Mouse (Mus musculus): Measurements from ENCODE around the gene Ankrd10.
A peak's percentile ranks its signal among the peaks of the same experiment; 100 is the strongest.
"Not testable (repeated sequence)": the region's sequence is repeated elsewhere in the genome, so short reads cannot be mapped to it uniquely, and the experiment has no call there.

Ankrd10 gene

DNA sequence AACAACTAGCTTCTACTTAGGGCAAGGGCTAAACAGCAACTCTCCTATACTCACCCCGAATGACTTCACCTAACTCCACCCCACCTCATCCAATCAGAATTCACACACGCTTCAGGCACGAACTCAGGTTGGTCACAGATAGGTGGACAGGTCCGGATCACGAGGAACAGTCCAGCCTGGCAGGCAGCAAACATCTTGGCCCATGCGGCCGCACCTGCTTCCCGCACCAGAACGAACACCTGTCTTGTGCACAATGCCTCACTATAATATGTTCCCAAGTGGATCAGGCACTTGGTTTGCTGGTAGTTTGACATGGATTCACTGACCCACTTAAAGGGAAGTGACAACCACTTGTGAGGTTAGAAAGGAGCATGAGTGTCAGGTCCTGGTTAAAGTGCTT lies 26.7 kb downstream of the Ankrd10 start:
- DNase-seq (ENCODE audit: low read depth) = no peak

DNA sequence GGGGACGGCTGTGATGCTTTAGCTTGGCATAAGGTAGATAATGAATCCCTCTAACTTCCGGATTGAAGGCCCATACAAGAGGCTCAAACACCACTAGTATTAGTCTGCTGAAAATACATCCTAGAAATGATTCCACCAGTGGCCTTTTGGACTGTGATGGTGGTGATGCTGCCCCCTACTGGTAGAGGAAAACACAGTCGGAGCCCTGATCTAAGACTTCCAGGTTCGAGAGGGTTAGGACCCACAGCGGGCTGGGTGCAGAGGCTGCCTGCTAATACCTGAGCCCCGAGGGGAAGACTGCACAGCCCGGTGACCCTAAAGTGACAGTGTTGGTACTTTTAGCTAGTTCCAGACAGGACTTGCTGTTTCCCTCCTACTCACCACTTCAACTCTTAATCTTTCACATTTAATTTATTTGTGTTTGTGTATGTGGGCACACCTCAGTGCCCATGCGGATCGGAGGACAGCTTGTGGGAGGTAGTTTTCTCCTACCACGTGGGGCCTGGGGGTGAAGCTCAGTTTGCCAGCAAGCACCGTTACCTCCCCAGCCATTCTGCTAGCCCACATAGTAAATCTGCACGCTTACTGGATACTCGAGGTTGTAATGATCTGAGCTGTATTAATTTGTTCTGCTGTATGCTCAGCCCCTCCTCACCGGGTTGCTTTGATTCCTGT lies 33.4 kb downstream of the Ankrd10 start:
- peak; percentile 86 for DNase-seq (ENCODE audit: low read depth)

DNA sequence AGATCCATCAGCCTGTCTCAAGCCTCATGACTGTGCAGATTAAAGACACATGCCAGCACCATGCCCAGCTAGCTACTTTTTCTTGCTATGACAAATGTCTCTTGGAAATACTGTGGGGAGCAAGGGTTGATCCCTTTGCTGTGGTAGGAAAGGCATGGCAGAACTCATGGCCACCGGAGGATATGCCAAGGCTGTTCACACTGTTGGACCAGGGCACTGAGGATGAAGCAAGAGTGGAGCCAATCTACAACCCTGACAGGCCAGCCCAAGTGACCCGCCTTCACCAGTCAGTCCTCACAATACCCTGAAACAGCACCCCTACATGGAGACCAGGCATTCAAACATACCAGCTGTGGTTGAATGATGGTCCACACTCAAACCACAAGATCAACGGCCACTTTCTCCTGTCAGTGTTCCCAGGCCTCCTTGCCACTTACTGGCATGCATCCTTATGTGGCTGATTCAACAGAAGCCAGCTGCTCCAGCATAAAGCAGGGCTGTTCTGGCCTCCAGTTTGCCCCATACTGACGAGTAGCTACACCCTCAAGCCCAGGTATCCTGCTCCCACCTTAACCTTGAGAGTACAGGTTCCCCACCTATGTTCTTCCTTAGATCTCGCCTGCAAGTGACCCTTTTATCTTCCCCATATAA lies 35.1 kb downstream of the Ankrd10 start:
- DNase-seq (ENCODE audit: low read depth) = no peak

DNA sequence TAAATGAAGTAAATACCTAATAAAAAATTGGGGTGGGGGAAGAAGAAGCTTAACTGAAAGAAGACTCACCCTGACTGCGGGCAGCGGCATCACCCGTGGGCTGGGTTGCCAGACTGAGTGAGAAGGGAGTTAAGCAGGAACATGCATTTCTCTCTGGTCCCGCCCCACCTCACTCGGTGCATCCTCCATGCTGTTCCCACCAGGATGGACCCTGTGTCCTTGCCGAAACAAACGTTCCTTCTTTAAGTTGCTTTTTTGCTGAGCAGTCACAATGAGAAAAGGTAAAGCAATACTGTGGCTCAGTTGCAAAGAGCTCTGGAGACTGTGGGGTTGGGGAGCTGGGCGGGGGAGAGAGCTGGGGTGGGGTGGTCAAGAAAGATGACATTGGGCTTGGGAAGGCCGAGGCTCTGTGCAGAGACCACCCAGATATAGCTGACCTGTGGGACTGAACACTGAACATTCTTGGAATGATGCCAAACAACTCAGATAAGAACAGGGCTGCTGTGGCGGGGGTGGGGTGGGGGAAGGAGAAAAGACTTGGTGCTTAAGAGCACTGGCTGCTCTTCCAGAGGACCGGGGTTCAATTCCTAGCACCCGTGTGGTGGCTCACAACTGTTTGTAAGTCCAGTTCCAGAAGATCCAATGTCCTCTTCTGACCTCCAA lies 42.2 kb downstream of the Ankrd10 start:
- no peak for DNase-seq (ENCODE audit: low read depth)

DNA sequence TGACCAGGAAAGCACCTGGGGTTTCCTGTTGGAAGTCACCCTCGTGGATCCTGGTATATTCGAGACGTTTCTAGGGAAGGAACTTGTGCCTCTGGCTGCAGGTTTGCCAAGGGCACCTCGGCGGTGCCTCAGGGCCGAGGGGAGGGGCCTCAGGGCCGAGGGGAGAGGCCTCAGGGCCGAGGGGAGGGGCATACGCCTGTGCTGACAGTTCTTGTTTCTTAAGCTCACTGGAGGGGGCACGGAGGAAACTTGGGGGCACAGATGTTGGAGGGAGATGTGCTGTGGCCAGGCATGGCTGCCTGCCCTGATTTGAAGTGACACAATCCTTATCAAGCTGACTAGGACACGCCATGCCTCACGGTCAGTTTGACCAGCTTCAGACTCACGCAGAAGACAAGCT lies 43.3 kb downstream of the Ankrd10 start:
- no peak for DNase-seq (ENCODE audit: low read depth)

DNA sequence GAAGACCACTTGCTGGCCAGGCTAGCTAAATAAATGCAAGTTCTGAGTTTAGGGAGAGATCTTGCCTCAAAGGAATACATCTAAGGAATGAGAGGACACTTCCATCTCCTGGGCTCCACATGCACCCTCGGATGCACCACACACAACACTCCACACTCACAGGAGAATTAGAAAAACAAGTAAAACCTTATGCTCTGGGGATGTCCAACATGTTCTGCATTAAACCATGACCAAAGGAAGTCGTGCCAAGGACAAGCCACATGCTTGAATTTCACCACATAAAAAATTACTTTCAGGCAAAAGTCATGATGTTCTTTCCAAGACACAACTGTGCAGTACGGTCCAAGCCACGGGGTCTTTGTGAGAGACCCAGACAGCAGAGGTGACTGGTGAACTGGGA lies 43.7 kb downstream of the Ankrd10 start:
- DNase-seq (ENCODE audit: low read depth) = no peak

DNA sequence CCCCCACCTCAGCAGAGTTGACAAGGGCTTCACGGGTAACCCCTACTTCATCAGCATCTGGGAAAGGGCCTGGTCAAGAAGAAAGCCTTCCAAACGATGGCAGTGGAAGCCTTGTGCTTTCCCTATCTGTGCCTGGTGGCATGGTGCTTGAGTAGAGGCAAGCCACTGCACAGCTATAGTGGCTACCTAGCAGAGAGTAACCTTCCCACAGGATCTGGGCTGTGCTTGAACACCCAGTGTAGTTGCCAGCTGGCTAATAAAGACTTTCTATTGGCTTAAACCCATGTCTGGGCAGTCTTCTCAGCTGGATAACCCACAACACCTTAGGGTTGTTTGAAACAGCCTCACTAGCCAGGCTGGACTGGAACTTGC lies 49.2 kb downstream of the Ankrd10 start:
- DNase-seq (ENCODE audit: low read depth) = no peak

DNA sequence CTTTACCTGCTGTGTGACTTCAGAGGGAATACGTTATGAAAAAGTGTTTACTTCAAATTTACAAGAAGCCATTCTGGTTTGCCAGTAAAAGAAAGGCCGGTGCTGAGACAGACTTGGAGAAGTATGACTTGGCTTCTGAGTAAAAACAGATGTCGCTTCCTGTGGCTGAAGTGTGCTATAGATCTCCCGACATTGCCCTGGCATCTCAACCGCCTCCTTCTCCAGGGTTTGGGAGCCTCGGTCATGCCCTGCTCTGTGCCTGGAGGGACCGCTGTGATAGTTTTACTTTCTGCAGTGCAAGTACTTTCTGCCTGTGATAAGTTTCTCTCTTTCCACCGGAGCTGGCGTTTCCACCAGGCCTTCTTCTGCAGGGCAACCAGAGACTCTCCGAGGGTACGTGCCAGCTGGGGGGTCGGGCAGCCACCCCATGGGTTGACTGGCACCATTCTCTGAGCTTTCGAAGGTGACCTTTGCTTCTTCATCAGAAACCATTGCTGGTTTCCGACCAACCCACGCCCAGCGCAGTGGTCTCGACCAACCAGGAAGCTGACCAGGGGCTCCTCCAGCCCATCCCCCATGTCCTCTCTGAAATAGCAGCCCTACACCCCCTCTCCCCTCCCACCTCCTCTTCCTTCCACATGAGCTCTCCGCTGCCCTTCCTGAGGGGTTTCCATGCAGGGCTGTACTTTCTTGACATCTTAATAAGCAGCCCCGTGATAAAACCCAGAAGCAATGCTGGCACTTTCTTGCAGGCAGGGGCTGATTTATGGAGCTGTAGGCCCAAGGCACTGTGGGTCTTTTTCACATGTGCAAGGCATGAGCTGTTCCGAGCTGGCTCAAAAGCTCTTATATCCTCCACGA lies 49.8 kb downstream of the Ankrd10 start:
- DNase-seq (ENCODE audit: low read depth) = no peak

DNA sequence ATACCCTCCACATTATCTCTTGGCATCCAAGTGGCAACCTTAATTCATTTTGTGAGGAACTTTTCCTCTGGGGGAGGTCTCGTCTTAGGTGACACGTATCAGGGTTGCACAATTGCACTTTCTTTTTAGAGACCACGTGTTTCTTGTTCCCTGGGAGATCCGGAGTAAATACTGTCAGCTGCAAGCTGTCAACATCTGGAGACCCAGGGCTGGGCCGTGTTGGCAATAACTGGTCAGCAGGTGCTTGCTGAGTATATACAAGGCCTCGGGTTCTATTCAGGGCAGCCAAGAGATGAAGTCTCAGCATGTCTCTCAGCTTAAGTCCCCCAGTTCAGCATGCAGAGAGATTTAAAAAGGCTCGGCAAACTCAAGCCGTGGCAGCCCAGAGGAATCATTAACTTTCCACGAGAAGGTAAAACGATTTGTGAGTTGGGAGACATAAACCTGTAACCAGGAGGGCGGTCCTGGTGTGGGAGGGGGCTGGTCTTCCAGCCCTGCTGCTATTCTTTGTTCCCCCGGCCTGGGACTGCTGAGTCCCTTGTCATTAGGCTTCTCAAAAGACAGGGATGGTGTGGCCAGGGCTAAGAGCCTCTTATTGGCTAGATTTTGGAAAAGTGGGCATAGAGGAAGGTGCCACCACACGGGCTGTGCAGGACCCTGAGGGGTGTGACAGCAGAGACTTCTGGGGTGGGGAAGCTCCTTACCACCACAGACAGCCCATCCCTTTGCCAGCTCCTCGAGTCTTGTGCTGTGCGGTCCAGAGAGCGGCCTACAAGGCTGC lies 59.8 kb downstream of the Ankrd10 start:
- no peak for DNase-seq (ENCODE audit: low read depth)

DNA sequence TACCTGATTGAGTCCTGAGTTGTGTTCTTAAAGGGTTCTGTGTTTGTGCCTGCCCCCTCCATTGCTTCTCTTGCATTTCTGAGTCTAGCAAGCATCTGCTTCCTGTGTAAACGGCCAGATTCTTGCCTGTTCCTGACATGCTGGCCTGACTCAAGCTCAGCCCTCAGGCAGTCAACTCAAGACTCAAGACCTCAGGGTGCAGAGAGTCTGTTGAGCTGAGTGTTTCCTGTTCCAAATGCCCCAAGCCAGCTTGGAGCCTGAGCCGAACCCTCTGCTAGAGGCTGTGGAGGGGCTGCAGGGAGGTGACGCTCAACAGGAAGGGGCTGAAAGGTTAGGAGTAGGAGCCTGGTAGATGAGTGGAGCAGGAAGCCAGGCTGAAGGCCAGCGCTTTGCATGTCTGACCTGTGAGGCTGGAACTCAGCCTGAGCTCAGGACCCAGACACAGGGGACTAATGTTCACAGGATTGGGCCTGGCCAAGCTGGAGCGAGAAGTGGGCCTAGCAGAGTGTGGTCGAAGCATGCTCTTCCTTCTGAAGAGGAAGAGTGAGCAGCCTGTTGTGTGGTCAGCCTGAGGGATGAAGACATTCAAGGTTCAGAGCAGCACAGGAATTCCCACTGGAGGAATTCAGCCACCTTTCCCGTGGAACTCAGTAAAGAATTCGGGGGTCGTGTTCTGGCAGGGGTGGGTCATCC lies 60.5 kb downstream of the Ankrd10 start:
- DNase-seq (ENCODE audit: low read depth) = no peak

DNA sequence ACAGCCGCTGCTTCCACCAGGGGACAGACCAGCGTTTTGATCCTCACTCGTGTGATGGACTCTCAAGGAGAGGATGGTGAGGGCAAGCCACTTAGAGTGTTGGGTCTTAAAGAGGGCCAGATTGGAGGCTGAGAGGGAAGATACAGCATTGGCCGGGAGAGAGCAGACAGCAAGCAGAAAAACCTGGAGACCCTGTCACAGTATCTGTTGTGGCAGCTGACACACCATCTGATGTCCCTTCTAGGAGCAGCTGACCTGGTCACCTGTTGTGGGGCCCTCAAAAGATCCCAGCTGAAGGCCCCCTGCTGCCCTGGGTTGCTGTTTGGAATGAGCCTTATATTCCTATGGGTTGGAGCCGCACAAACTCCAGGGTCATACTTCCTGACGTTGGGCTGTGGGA lies 63.1 kb downstream of the Ankrd10 start:
- no peak for DNase-seq (ENCODE audit: low read depth)

DNA sequence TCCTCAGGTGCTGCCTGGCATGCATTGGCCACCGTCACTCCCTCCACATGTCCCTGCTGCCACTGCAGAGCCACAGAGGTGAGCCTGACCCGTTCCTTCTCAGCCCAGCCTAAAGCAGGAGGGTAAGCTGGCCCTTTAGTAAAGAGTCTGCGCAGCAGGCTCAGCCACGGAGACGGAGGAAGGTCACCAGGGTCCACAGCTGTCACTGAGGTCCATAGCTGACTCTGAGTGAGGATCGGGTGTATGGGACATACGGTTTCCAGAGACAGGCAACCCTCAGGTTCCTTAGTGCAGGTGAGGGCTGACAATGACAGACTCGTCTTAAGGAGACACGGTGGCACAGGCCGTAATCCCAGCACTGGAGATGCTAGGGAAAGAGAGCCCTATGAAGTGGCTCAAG lies 63.6 kb downstream of the Ankrd10 start:
- no peak for DNase-seq (ENCODE audit: low read depth)

DNA sequence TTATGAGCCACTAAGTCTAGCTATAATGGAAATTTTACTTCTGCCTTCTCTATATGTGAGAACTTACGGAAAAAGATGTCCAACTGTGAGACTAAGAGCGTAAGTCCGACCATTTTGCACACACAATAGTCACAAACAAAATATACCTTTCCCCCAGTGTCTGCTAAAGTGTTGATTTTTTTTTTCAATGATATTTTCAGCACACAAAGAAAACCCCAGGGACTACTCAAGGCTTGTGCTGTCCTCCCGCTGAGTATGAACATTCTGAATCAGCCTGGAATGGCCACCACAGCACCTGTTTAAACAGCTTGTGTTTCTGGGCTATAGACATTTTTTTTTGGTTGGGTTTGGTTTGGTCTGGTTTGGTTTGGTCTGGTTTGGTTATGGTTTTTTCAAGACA lies 64.8 kb downstream of the Ankrd10 start:
- DNase-seq (ENCODE audit: low read depth) = no peak

DNA sequence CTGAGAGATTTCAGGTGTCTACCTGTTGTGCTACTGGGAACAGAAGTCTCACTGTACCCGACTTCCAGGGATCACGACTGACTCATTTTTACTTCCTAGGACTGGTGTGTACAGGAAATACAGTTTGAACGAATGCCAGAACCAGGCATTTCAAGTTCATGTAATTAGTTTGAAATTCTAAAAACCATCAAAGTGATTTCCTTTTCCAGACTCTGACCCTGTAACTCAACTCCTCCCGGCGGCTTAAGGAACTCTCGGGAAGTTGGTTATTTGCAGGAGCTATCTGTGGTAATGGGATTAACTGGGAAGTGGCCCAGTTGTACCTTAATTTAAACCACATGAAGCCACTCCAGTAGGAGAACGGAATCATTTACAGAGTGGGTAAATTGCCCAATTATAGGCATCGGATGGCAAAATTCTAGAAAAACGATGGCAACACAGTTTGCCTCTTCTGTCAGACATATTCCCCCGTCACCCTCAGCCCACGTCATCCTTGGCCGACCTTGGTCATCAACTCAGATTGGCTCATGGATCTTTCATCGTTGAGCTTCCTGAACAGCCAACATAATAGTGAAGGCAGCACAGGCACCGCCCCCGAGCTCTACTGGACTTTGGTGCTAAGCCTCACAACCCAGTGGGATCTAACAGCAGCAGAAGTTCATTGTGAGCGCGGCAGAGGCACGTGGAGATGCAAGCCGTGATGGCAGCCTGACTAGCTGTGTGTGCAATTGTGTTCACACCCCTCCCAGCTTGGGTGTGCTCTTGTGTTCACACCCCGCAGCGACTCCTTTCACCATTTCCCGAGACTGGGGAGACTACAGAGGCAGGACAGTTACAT lies 66.1 kb downstream of the Ankrd10 start:
- DNase-seq (ENCODE audit: low read depth) = no peak

DNA sequence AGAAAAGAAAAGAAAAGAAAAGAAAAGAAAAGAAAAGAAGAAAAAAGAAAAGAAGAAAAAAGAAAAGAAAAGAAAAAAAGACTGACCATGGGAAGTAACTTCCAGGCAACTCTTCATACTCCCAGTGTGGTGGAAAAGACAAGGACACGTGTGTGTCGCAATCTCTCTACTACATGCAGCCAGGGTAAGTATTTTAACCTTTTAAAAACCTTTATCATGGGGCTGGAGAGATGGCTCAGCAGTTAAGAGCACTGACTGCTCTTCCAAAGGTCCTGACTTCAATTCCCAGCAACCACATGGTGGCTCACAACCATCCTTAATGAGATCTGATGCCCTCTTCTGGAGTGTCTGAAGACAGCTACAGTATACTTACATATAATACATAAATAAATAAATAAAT lies 67.4 kb downstream of the Ankrd10 start:
- not testable (repeated sequence) for DNase-seq (ENCODE audit: low read depth)

DNA sequence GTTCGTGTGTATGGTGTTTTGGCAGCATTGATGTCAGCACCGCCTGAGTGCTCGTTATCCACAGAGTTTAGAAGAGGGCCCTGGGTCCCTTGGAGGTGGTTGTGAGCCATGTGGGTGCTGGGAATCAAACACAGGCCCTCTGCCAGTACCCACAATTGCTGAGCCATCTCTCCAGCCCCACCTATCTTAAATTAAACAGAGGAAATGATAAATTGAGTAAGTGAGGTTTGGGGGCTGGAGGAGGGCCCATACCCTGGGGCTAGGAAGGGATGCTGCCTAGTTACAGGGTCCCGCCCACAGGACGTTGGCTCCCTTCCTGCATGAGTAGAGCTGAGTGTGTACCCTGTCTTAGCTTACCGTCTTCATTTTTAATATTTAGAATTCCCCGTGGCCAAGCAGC lies 70.8 kb downstream of the Ankrd10 start:
- no peak for DNase-seq (ENCODE audit: low read depth)

DNA sequence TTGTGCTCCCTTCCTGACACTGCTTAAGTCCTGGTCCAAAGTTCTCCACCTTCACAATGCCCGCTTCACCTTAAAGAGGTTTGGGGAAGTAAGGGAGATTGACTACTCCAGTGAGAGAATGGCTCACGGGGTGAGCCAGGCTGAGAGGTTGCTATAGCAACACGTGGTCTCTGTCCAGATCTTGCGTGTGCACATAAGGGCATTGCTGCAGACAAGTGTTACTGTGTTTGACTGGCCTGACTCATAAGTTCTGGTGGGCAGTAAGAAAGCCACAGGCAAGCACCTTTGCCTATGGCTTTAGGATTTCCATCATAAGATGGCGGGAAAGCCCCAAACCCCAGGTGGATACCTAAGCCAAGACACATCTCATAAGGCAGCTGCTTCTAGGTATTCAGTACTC lies 71.3 kb downstream of the Ankrd10 start:
- DNase-seq (ENCODE audit: low read depth) = no peak
